Mouse (Mus musculus) bone marrow macrophage, adult 2 months (primary cell): ENCODE measurements around the gene Vsig2.

ENCODE experiments used
- CTCF ChIP-seq: IDR thresholded peaks from 2 replicates; pipeline ENCODE4 v1.5.1; 2012; ENCODE audit warnings: low read depth, mild to moderate bottlenecking, low read length, moderate library complexity
- POLR2A ChIP-seq: IDR thresholded peaks from 2 replicates; pipeline ENCODE4 v1.6.1; 2012; ENCODE audit warnings: mild to moderate bottlenecking, low read depth, low read length, borderline replicate concordance

DNA sequence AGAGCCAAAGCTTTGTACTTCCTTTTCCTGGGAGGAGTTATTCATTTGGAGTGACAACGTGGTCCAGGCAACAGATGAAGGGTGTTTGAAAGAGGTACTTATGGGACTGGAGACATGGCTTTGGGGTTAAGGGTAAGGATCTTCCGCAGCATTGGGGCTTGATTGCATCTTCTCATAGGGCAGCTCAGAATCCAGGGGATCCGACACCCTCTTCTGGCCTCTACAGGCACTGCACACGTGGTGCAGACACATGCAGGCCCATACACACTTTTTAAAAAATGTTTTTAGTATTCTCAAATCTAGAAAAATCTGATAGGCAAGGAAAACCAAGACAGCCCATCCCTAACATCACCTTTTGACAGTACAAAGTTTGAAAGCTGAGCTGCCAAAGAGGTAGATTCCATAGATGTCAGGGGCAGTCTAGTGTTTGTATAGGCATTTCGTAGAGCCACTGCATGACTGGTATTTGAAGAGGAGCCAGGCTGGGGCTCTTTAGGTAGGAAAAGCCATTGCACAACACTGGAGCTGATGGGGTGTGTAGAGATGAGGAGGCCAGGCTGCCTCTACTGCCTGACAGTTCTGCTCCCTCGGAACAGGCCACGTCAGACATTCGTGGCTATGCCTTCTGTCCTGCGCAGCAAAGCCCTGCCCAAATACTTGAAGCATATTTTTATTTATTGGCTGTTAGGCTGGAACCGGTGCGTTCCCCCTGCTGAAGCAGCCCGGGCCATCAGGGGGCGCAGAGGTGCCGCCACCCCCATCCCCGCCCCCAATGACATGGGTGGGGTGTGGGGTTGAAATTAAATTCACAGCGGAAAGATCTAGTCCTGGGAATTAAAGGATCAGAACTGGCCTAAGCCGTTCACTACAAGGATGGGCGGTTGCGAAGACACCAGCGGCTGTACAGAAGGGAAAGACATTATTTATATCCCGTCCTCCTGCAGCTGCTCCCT, 12.3 kb upstream of the Vsig2 start:
- TF ChIP-seq POLR2A (no peak), CTCF (no peak)
